Mouse (Mus musculus): ENCODE measurements around the gene Asb2. TPM values are rescaled to one million over a fixed set of nuclear protein-coding genes. Genes with fewer than 3 reads are reported as not detected.

The Asb2 gene
- total RNA-seq, 1 experiment from 2014 or later = 0.85 TPM

GRCm38 (mm10) chr12:103322801-103323200, 33.0 kb downstream of the Asb2 start:
- peak; percentile 39 for DNase-seq

- DNase-seq = no peak
Observed at GRCm38 (mm10) chr12:103315831-103316545, 39.8 kb downstream of the Asb2 start.

- no peak for DNase-seq
Observed at GRCm38 (mm10) chr12:103314640-103315361, 41.0 kb downstream of the Asb2 start.

GRCm38 (mm10) chr12:103313871-103314639, 41.7 kb downstream of the Asb2 start:
- no peak for DNase-seq

GRCm38 (mm10) chr12:103313274-103313673, 42.5 kb downstream of the Asb2 start:
- DNase-seq = no peak

GRCm38 (mm10) chr12:103311921-103312320, 43.9 kb downstream of the Asb2 start:
- DNase-seq = no peak

GRCm38 (mm10) chr12:103310744-103311267, 45.0 kb downstream of the Asb2 start, which contains the start of gene Fam181a:
Fam181a (plus strand) TSS chr12:103310975.
- no peak for DNase-seq

GRCm38 (mm10) chr12:103306720-103307119, 49.1 kb downstream of the Asb2 start:
- peak; percentile 73 for DNase-seq

GRCm38 (mm10) chr12:103306224-103306623, 49.6 kb downstream of the Asb2 start:
- no peak for DNase-seq

- no peak for DNase-seq
Observed at GRCm38 (mm10) chr12:103302960-103303359, 52.8 kb downstream of the Asb2 start.

GRCm38 (mm10) chr12:103301645-103302044, 54.2 kb downstream of the Asb2 start:
- peak; percentile 68 for DNase-seq

GRCm38 (mm10) chr12:103300493-103300892, 55.3 kb downstream of the Asb2 start:
- DNase-seq = no peak

- DNase-seq = no peak
Observed at GRCm38 (mm10) chr12:103296292-103296691, 59.5 kb downstream of the Asb2 start.

- DNase-seq = no peak
Observed at GRCm38 (mm10) chr12:103292366-103292765, 63.4 kb downstream of the Asb2 start.

GRCm38 (mm10) chr12:103287276-103287675, 68.5 kb downstream of the Asb2 start:
- no peak for DNase-seq

GRCm38 (mm10) chr12:103283411-103283810, 72.4 kb downstream of the Asb2 start:
- DNase-seq = no peak

- DNase-seq = no peak
Observed at GRCm38 (mm10) chr12:103282936-103283335, 72.9 kb downstream of the Asb2 start.

GRCm38 (mm10) chr12:103281912-103282311, 73.9 kb downstream of the Asb2 start:
- no peak for DNase-seq

GRCm38 (mm10) chr12:103281491-103281890, 74.3 kb downstream of the Asb2 start:
- DNase-seq = no peak

GRCm38 (mm10) chr12:103276422-103276821, 79.4 kb downstream of the Asb2 start:
- DNase-seq = no peak

GRCm38 (mm10) chr12:103273732-103274131, 82.1 kb downstream of the Asb2 start:
- no peak for DNase-seq

- DNase-seq = no peak
Observed at GRCm38 (mm10) chr12:103273051-103273450, 82.8 kb downstream of the Asb2 start.

GRCm38 (mm10) chr12:103272176-103272575, 83.6 kb downstream of the Asb2 start:
- DNase-seq = no peak

Data from adrenal gland, postnatal 25 days (tissue).